Mouse (Mus musculus): ENCODE results near the gene Bhlhe40. TPM values are rescaled to one million over a fixed set of nuclear protein-coding genes. Genes with fewer than 3 reads are reported as not detected.

Gene Bhlhe40
- total RNA-seq (2017), result 293 to 388 TPM (median 305 TPM) in 3 replicates

DNA sequence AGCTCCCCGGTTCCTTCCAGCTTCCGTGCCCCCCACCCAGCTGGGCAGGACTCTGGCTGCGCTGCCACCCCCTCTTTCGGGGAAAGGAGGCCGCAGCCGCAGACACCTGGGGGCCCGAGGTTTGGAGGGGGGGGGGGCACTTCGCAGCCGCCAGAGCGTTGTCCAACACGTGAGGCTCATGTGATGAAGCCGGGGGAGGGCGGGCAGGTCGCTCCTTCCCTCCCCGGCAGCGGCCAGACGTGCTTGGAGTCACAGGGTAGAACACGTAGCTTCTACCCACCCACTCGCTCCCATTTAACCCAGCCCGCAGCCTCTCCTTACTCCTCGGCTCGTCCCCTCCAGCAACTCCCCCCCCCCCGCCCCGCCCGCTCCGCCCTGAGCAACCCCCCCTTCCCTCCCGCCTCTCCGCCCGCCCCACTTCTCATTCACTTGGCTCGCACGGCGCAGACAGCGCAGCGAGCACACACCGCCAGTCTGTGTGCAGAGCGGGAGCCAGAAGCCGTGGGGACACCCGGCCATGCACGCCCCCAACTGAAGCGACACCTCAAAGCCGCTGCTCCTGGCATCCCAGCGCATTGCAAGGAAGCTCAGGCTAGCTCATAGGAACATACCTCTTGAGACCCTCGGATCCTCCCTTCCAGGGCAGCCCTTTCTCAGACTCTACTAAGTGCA is at the start of gene Bhlhe40:
Gene Bhlhe40 (plus strand): TSS at position 424 of the 672 bp plus-strand sequence.
- ATAC-seq (replicated peaks; ENCODE audit: insufficient number of reproducible peaks, low FRiP score, low TSS enrichment, poor library complexity, severe bottlenecking), result peak; percentile 64

DNA sequence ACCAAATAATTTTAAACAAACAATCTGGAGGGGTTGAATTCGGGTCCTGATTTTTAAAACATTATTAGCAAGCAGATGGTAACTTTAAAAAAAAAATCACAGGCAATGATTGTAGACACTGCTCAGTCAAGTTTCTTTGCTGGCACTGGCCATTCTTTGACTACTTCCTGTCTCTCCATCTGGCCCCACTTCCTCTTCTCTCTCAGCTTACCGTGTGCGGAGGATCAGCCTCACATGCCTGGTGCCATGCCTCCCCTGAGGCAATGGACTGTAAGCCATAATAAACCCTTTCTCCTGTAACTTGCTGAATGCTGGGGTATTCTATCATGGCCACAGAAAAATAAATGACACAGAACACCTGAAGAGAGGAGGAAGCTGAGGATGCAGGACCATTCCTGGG is 48.8 kb upstream of the Bhlhe40 start:
- ATAC-seq (replicated peaks; ENCODE audit: insufficient number of reproducible peaks, low FRiP score, low TSS enrichment, poor library complexity, severe bottlenecking), result peak; percentile 80

- ATAC-seq (replicated peaks; ENCODE audit: insufficient number of reproducible peaks, low FRiP score, low TSS enrichment, poor library complexity, severe bottlenecking), result peak; percentile 56; the same call in 1 of the 2 replicates
Observed at GRCm38 (mm10) chr6:108618025-108618424, 42.4 kb upstream of the Bhlhe40 start.

GRCm38 (mm10) chr6:108623028-108623565 is 37.3 kb upstream of the Bhlhe40 start:
- no peak for ATAC-seq (replicated peaks; ENCODE audit: insufficient number of reproducible peaks, low FRiP score, low TSS enrichment, poor library complexity, severe bottlenecking)

DNA sequence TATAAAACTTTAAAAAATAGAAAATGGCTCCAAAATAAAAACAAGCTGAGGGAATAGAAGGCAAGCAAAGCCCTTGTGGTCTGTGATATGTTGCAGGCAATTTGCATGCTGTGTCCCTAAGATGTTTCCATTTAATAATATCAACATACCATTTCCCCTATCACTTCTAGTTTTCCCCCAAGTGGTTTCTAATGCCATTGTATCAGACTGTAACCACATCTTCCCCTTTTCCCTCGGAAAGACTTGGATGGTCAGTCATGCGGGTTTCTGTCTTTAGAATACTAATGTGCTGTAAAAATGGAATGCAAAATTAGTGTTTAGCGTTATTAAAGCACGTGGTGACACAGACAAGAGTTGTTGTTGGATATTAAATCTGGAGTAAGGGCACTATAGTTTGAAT is 35.5 kb upstream of the Bhlhe40 start:
- peak; percentile 68 for ATAC-seq (replicated peaks; ENCODE audit: insufficient number of reproducible peaks, low FRiP score, low TSS enrichment, poor library complexity, severe bottlenecking)

GRCm38 (mm10) chr6:108630701-108631100 is 29.7 kb upstream of the Bhlhe40 start:
- peak; percentile 99 for ATAC-seq (replicated peaks; ENCODE audit: insufficient number of reproducible peaks, low FRiP score, low TSS enrichment, poor library complexity, severe bottlenecking)

DNA sequence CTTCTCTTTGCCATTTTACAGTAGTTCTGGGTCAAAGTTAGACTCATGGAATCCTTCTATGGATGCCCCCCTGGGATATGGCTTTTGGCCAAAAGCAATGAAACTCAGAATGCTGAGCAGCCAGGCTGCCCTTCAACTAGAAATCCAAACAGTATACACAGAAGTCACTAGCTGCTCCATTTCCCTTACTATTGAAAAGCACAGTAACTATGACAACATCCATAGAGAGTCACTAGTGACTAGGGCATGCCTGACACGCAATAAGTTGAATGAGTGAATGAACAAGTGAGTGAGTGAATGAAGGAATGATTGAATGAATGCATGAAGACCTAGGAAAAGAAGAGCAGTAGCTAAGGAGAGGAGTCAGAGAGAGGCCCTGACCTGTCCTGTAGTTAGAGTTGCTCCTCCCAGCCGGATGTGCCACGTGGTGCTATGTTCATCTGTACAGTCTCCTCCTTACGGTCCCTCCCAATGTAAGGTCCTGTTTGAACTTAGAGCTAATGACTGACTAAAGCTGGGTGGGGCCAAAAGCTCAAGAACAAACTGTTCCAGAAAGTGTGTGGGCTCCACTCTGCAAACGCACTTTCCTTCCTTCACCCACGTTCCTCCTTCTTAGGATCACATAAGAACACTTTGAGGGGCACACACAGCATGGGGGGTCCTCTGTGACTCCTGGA is 22.1 kb upstream of the Bhlhe40 start:
- no peak for ATAC-seq (replicated peaks; ENCODE audit: insufficient number of reproducible peaks, low FRiP score, low TSS enrichment, poor library complexity, severe bottlenecking)

- no peak for ATAC-seq (replicated peaks; ENCODE audit: insufficient number of reproducible peaks, low FRiP score, low TSS enrichment, poor library complexity, severe bottlenecking)
Observed at GRCm38 (mm10) chr6:108642020-108642419, 18.4 kb upstream of the Bhlhe40 start.

- ATAC-seq (replicated peaks; ENCODE audit: insufficient number of reproducible peaks, low FRiP score, low TSS enrichment, poor library complexity, severe bottlenecking), result no peak
Observed at GRCm38 (mm10) chr6:108643035-108643434, 17.4 kb upstream of the Bhlhe40 start.

GRCm38 (mm10) chr6:108644311-108644710 is 16.1 kb upstream of the Bhlhe40 start:
- no peak for ATAC-seq (replicated peaks; ENCODE audit: insufficient number of reproducible peaks, low FRiP score, low TSS enrichment, poor library complexity, severe bottlenecking)

DNA sequence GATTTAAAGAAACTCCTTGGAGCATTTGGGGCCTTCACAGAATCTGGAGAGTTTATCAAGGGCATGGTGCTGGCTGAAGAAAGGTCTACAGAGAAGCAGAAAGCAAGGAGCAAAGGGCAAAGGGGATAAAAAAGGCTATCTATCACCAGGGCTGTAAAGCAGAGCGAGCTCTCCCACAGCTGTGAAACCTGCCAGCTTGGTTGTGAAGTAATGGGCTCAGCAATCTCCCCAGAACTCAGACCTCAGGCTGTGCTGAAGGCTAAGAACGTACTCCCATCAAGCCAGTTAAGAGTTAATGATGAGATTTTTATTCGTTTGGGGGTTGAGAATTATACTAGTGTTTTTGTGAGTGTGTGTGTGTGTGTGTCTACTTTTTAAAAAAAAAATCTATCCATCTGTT is 13.3 kb upstream of the Bhlhe40 start:
- no peak for ATAC-seq (replicated peaks; ENCODE audit: insufficient number of reproducible peaks, low FRiP score, low TSS enrichment, poor library complexity, severe bottlenecking)

DNA sequence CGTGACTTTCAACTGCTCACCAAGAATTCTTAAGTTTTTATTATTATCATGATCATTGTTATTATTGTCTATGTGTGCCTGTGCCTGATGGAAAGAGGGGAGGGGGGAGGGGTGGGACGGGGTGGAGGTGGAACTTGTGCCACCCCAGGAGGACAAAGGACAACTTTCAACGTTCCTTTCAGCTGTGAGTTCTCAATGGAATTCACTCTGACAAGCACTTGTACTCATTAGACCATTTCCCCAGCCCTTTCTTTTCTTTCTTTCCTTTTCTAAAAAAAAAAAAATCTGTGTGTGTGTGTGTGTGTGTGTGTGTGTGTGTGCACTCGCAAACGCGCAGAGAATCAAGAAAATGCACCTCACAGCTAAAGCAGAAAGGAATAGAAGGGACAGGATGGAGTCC is 12.4 kb upstream of the Bhlhe40 start:
- no peak for ATAC-seq (replicated peaks; ENCODE audit: insufficient number of reproducible peaks, low FRiP score, low TSS enrichment, poor library complexity, severe bottlenecking)

GRCm38 (mm10) chr6:108655861-108656260 is 4.6 kb upstream of the Bhlhe40 start:
- no peak for ATAC-seq (replicated peaks; ENCODE audit: insufficient number of reproducible peaks, low FRiP score, low TSS enrichment, poor library complexity, severe bottlenecking)

GRCm38 (mm10) chr6:108658051-108658415 is 2.4 kb upstream of the Bhlhe40 start:
- no peak for ATAC-seq (replicated peaks; ENCODE audit: insufficient number of reproducible peaks, low FRiP score, low TSS enrichment, poor library complexity, severe bottlenecking)

- peak; percentile 44 for ATAC-seq (replicated peaks; ENCODE audit: insufficient number of reproducible peaks, low FRiP score, low TSS enrichment, poor library complexity, severe bottlenecking)
Observed at GRCm38 (mm10) chr6:108658416-108659201, 1.8 kb upstream of the Bhlhe40 start.

GRCm38 (mm10) chr6:108659221-108659725 is 1.2 kb upstream of the Bhlhe40 start:
- peak; percentile 49 for ATAC-seq (replicated peaks; ENCODE audit: insufficient number of reproducible peaks, low FRiP score, low TSS enrichment, poor library complexity, severe bottlenecking)

GRCm38 (mm10) chr6:108659726-108660205 is 663 bp upstream of the Bhlhe40 start:
- ATAC-seq (replicated peaks; ENCODE audit: insufficient number of reproducible peaks, low FRiP score, low TSS enrichment, poor library complexity, severe bottlenecking), result peak; percentile 24

- 0 out of 2 replicates have a peak, but pooled peaks have one; percentile 1 for ATAC-seq (replicated peaks; ENCODE audit: insufficient number of reproducible peaks, low FRiP score, low TSS enrichment, poor library complexity, severe bottlenecking)
Observed at GRCm38 (mm10) chr6:108660878-108661389, 505 bp downstream of the Bhlhe40 start.

DNA sequence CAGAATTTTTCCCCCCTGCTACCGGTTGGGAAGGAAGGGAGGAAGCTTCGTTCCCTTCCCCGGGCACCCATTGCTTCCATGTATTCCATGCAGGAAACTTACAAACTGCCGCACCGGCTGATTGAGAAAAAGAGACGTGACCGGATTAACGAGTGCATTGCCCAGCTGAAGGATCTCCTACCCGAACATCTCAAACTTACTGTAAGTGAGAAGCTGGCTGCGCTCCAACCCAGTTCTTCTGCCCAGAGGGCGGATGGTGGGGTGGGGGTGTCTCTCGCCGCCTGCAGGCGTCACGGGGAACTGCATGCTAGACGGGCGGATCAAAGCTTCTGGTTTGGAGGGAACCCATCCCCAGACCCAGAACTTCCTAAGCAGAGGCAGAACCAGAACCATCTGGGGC is 983 bp downstream of the Bhlhe40 start:
- ATAC-seq (replicated peaks; ENCODE audit: insufficient number of reproducible peaks, low FRiP score, low TSS enrichment, poor library complexity, severe bottlenecking), result peak; percentile 29; the same call in 1 of the 2 replicates
